Mouse (Mus musculus): ENCODE results near the gene Slc25a26. TPM values are rescaled to one million over a fixed set of nuclear protein-coding genes. Genes with fewer than 3 reads are reported as not detected.

Slc25a26 gene
- polyA plus RNA-seq, 1 experiment from 2014 or later, result 7.4 TPM

DNA sequence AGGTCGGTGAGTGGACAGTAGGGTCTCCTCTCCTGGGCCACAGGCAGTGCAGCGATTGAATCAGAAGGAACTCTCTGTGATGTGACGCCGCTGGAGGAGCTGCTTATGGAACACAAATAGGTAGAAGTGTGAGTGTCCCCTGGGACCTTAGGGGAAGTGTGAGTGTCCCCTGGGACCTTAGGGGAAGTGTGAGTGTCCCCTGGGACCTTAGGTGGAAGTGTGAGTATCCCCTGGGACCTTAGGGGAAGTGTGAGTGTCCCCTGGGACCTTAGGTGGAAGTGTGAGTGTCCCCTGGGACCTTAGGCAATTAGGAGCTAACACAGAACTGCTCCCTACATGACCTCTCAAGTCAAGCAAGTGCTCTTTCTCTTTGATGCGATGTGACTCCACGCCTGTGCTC is 18.0 kb downstream of the Slc25a26 start:
- ATAC-seq (replicated peaks; ENCODE audit: low FRiP score), result no peak
- H3K4me1 ChIP-seq (replicated peaks; ENCODE audit: control insufficient read depth, insufficient read depth, low read length), result no peaks in the 10 kb centered on the region
- DNase-seq (ENCODE audit: low spot score), result no peak
- H3K4me2 ChIP-seq (ENCODE audit: low read depth, low read length, severe bottlenecking), result no peak overlapping the region
- H3K9me3 ChIP-seq (ENCODE audit: control insufficient read depth, low read length), result no peaks in the 10 kb centered on the region
- no peaks in the 10 kb centered on the region for H3K36me3 ChIP-seq (ENCODE audit: control insufficient read depth, insufficient read depth, low read length)
- no peak overlapping the region for H3K9ac ChIP-seq (ENCODE audit: low read length)
- no peak overlapping the region for H3K27ac ChIP-seq (ENCODE audit: low read depth, low read length)
- 95% methylated on average over 6 of the region's 6 CpGs for WGBS
- no peaks in the 10 kb centered on the region for H3K27me3 ChIP-seq (ENCODE audit: control insufficient read depth, insufficient read depth, low read length)
- H3K4me3 ChIP-seq (ENCODE audit: low read depth, low read length), result no peak overlapping the region

DNA sequence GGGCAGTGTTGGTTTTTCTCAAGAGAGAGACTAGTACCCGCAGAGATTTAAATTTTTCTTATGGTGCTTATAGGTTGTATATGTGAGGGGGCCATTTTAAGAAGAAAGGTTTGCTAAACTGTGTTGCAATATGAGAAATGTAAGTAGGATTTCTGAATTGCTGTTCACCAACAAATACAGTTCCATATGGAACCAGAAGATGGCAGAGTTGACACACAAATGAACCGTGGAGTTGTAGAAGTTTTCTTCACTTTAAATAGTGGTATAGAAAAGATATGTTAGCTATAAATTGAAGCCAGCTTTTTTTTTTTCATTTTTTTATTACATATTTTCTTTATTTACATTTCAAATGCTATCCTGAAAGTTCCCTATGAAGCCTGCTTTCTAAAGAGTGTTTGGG is 24.2 kb downstream of the Slc25a26 start:
- Histone ChIP-seq H3K27ac (ENCODE audit: low read depth, low read length) (no peak overlapping the region), H3K4me2 (ENCODE audit: low read depth, low read length, severe bottlenecking) (no peak overlapping the region), H3K36me3 (ENCODE audit: control insufficient read depth, insufficient read depth, low read length) (no peaks in the 10 kb centered on the region), H3K27me3 (ENCODE audit: control insufficient read depth, insufficient read depth, low read length) (no peaks in the 10 kb centered on the region), H3K9ac (ENCODE audit: low read length) (no peak overlapping the region), H3K4me3 (ENCODE audit: low read depth, low read length) (no peak overlapping the region), H3K9me3 (ENCODE audit: control insufficient read depth, low read length) (no peaks in the 10 kb centered on the region), H3K4me1 (replicated peaks; ENCODE audit: control insufficient read depth, insufficient read depth, low read length) (no peaks in the 10 kb centered on the region)
- 37% methylated on average over 2 of the region's 2 CpGs for WGBS
- no peak for ATAC-seq (replicated peaks; ENCODE audit: low FRiP score)
- DNase-seq (ENCODE audit: low spot score), result no peak

DNA sequence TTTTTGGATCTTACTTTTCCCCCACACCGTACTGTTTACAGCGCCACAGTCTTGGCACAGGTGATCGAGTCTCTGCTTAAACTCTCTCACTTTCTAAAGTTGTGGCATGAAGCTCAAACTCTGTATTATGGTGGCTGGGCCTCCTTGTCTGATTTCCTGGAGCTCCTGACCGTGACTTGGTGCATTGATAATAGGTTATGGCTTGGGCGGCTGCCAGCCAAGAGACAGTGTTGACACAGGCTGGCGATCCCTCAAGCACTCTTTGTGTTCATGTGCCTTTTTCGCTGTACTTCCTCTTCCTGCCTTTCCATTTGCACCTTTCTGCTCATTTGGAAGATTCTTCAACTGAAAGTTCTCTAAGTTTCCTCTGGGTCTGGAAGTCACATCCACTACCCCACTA is 30.6 kb downstream of the Slc25a26 start:
- Histone ChIP-seq H3K9ac (ENCODE audit: low read length) (no peak overlapping the region), H3K36me3 (ENCODE audit: control insufficient read depth, insufficient read depth, low read length) (no peaks in the 10 kb centered on the region), H3K27ac (ENCODE audit: low read depth, low read length) (no peak overlapping the region), H3K27me3 (ENCODE audit: control insufficient read depth, insufficient read depth, low read length) (no peaks in the 10 kb centered on the region), H3K4me3 (ENCODE audit: low read depth, low read length) (no peak overlapping the region), H3K4me2 (ENCODE audit: low read depth, low read length, severe bottlenecking) (no peak overlapping the region), H3K4me1 (replicated peaks; ENCODE audit: control insufficient read depth, insufficient read depth, low read length) (no peaks in the 10 kb centered on the region), H3K9me3 (ENCODE audit: control insufficient read depth, low read length) (no peaks in the 10 kb centered on the region)
- DNase-seq (ENCODE audit: low spot score) (no peak), ATAC-seq (replicated peaks; ENCODE audit: low FRiP score) (no peak)
- WGBS, result 93% methylated on average over 7 of the region's 7 CpGs

DNA sequence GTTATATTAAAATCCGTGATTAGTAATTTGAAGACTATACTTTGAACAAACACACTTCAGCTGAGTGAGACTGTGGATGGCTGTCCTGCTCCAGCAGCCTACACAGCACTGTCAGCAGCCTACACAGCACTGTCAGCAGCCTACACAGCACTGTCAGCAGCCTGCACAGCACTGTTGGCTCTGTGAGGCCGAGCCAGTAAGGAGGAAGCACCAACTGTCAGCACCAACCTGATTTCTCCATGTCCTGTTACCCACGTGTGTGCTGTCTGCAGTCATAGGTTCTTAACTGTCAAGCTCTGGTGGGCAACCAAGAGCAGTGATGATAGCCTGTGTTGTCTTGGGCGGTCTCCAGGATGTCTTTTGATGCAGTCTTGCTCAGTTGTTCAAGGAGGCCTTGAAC is 32.0 kb downstream of the Slc25a26 start:
- no peak overlapping the region for H3K9ac ChIP-seq (ENCODE audit: low read length)
- no peaks in the 10 kb centered on the region for H3K9me3 ChIP-seq (ENCODE audit: control insufficient read depth, low read length)
- no peaks in the 10 kb centered on the region for H3K4me1 ChIP-seq (replicated peaks; ENCODE audit: control insufficient read depth, insufficient read depth, low read length)
- ATAC-seq (replicated peaks; ENCODE audit: low FRiP score), result no peak
- H3K4me2 ChIP-seq (ENCODE audit: low read depth, low read length, severe bottlenecking), result no peak overlapping the region
- no peaks in the 10 kb centered on the region for H3K27me3 ChIP-seq (ENCODE audit: control insufficient read depth, insufficient read depth, low read length)
- no peaks in the 10 kb centered on the region for H3K36me3 ChIP-seq (ENCODE audit: control insufficient read depth, insufficient read depth, low read length)
- H3K4me3 ChIP-seq (ENCODE audit: low read depth, low read length), result no peak overlapping the region
- no peak for DNase-seq (ENCODE audit: low spot score)
- WGBS, result 82% methylated on average over 4 of the region's 4 CpGs
- H3K27ac ChIP-seq (ENCODE audit: low read depth, low read length), result no peak overlapping the region

DNA sequence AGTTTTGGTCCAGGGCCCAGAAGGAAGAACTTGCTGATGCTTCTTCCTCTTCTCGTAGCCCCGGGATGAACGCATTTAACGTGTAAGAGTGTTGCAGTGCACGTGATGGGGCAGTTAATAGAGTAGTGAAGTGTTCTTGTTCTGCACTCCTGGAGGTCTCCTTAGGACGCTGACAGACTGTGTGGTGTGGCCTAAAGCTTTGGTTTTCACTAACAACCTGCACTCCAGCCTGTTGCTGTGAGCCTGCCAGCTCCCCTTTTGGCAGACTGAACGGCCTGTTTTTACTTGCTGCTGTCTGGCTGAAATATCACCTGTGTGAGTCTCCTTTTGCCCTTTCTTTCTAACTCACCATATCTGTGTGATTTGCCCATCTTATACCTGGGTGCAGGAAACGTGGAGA is 36.3 kb downstream of the Slc25a26 start:
- Histone ChIP-seq H3K36me3 (ENCODE audit: control insufficient read depth, insufficient read depth, low read length) (no peaks in the 10 kb centered on the region), H3K9me3 (ENCODE audit: control insufficient read depth, low read length) (no peaks in the 10 kb centered on the region), H3K9ac (ENCODE audit: low read length) (no peak overlapping the region), H3K27me3 (ENCODE audit: control insufficient read depth, insufficient read depth, low read length) (no peaks in the 10 kb centered on the region), H3K4me2 (ENCODE audit: low read depth, low read length, severe bottlenecking) (no peak overlapping the region), H3K4me1 (replicated peaks; ENCODE audit: control insufficient read depth, insufficient read depth, low read length) (peaks cover 8% of the 10 kb centered on the region; the same call in 1 of the 2 replicates), H3K4me3 (ENCODE audit: low read depth, low read length) (no peak overlapping the region), H3K27ac (ENCODE audit: low read depth, low read length) (no peak overlapping the region)
- no peak for ATAC-seq (replicated peaks; ENCODE audit: low FRiP score)
- DNase-seq (ENCODE audit: low spot score), result no peak
- 70% methylated on average over 8 of the region's 8 CpGs for WGBS

DNA sequence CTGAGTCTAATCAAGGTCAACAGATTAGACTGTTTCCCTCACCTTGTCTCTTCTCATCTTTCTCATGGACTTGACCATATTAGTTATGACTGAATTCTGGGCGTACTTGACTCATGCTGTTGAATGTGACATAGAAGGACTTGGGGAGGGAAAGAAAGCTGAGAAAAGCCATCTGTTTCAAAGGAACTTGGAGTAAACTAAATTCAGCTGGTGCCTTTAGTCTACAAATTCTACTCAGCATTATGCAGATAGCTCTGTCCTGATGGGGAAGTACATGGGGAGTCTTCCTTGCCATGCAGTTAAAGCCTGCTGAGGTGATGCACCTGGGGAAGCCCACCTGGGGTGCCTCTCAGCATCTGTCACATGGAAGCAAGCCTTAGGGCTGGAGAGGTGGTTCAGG is 37.5 kb downstream of the Slc25a26 start:
- Histone ChIP-seq H3K4me1 (replicated peaks; ENCODE audit: control insufficient read depth, insufficient read depth, low read length) (peaks cover 8% of the 10 kb centered on the region; the same call in 1 of the 2 replicates), H3K36me3 (ENCODE audit: control insufficient read depth, insufficient read depth, low read length) (no peaks in the 10 kb centered on the region), H3K27me3 (ENCODE audit: control insufficient read depth, insufficient read depth, low read length) (no peaks in the 10 kb centered on the region), H3K27ac (ENCODE audit: low read depth, low read length) (no peak overlapping the region), H3K9ac (ENCODE audit: low read length) (no peak overlapping the region), H3K9me3 (ENCODE audit: control insufficient read depth, low read length) (no peaks in the 10 kb centered on the region), H3K4me2 (ENCODE audit: low read depth, low read length, severe bottlenecking) (no peak overlapping the region), H3K4me3 (ENCODE audit: low read depth, low read length) (no peak overlapping the region)
- DNase-seq (ENCODE audit: low spot score) (no peak), ATAC-seq (replicated peaks; ENCODE audit: low FRiP score) (no peak)
- 90% methylated on average over 1 of the region's 1 CpGs for WGBS

DNA sequence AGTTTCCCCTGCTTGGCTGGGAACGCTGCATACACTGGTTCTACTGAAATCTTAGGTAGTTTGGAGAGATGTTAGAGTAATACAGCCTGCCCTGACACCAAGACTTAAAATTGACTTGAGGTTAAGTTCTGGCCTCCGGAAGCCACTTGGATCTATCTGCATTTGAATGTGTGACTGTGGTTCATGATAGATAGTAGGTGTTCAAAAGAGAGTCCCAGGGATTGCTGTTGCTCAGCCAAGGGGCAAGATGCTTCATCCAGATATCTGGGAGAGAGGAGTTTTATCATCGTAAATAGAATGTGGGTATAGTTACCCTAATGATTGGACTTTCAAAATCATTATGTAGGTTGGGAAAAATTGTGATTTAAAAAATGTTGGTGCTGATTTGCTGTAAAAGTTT is 40.0 kb downstream of the Slc25a26 start:
- 71% methylated on average over 3 of the region's 3 CpGs for WGBS
- H3K27me3 ChIP-seq (ENCODE audit: control insufficient read depth, insufficient read depth, low read length), result no peaks in the 10 kb centered on the region
- ATAC-seq (replicated peaks; ENCODE audit: low FRiP score), result no peak
- peaks cover 8% of the 10 kb centered on the region; the same call in 1 of the 2 replicates for H3K4me1 ChIP-seq (replicated peaks; ENCODE audit: control insufficient read depth, insufficient read depth, low read length)
- H3K36me3 ChIP-seq (ENCODE audit: control insufficient read depth, insufficient read depth, low read length), result no peaks in the 10 kb centered on the region
- no peak for DNase-seq (ENCODE audit: low spot score)
- no peak overlapping the region for H3K4me2 ChIP-seq (ENCODE audit: low read depth, low read length, severe bottlenecking)
- no peak overlapping the region for H3K9ac ChIP-seq (ENCODE audit: low read length)
- H3K4me3 ChIP-seq (ENCODE audit: low read depth, low read length), result no peak overlapping the region
- H3K9me3 ChIP-seq (ENCODE audit: control insufficient read depth, low read length), result no peaks in the 10 kb centered on the region
- H3K27ac ChIP-seq (ENCODE audit: low read depth, low read length), result no peak overlapping the region

DNA sequence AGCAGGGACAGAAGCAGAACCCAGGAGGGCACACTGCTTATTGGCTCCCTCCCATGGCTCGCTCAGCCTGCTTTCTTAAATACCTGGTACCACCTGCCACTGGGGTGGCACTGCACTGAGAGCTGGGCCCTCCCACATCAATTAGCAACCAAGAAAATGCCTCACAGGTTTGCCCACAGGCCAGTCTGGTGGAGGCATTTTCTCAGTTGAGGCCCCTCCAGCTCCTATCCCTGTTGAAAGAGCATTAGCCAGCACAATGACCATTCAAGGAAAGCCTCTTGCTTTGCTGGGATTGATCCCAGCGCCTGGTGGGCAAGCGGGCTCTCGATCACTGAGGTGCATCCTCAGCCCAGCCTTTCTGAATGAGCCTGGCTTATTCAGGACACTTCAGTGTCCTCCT is 40.5 kb downstream of the Slc25a26 start:
- Histone ChIP-seq H3K36me3 (ENCODE audit: control insufficient read depth, insufficient read depth, low read length) (no peaks in the 10 kb centered on the region), H3K27ac (ENCODE audit: low read depth, low read length) (no peak overlapping the region), H3K27me3 (ENCODE audit: control insufficient read depth, insufficient read depth, low read length) (no peaks in the 10 kb centered on the region), H3K4me3 (ENCODE audit: low read depth, low read length) (no peak overlapping the region), H3K9ac (ENCODE audit: low read length) (no peak overlapping the region), H3K4me1 (replicated peaks; ENCODE audit: control insufficient read depth, insufficient read depth, low read length) (peaks cover 8% of the 10 kb centered on the region; the same call in 1 of the 2 replicates), H3K9me3 (ENCODE audit: control insufficient read depth, low read length) (no peaks in the 10 kb centered on the region), H3K4me2 (ENCODE audit: low read depth, low read length, severe bottlenecking) (no peak overlapping the region)
- WGBS, result 25% methylated on average over 4 of the region's 4 CpGs
- ATAC-seq (replicated peaks; ENCODE audit: low FRiP score) (no peak), DNase-seq (ENCODE audit: low spot score) (no peak)

DNA sequence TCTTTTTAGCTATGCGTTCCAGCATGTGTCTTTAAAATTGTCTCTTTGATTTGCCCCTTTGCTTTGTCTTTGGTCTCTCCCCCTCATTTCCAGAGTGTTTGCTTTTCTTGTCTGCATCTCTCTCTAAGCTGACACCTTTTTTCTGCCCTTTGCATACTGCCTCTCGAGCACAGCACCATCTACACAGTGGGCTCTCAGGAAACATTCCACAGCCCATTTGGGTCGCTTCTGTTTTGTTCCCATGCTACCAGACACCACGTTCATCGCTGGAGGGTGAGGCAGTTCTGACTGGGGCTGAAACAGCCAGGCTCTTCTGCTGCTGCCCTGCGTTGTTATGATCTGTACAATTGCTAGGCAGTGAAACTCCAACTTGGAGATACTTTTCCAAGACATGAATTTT is 41.0 kb downstream of the Slc25a26 start:
- DNase-seq (ENCODE audit: low spot score) (no peak), ATAC-seq (replicated peaks; ENCODE audit: low FRiP score) (no peak)
- Histone ChIP-seq H3K36me3 (ENCODE audit: control insufficient read depth, insufficient read depth, low read length) (no peaks in the 10 kb centered on the region), H3K9me3 (ENCODE audit: control insufficient read depth, low read length) (no peaks in the 10 kb centered on the region), H3K4me3 (ENCODE audit: low read depth, low read length) (no peak overlapping the region), H3K4me1 (replicated peaks; ENCODE audit: control insufficient read depth, insufficient read depth, low read length) (peaks cover 8% of the 10 kb centered on the region; the same call in 1 of the 2 replicates), H3K4me2 (ENCODE audit: low read depth, low read length, severe bottlenecking) (no peak overlapping the region), H3K27ac (ENCODE audit: low read depth, low read length) (no peak overlapping the region), H3K9ac (ENCODE audit: low read length) (no peak overlapping the region; the same call in 1 of the 2 replicates), H3K27me3 (ENCODE audit: control insufficient read depth, insufficient read depth, low read length) (no peaks in the 10 kb centered on the region)
- 34% methylated on average over 6 of the region's 6 CpGs for WGBS

Measured in forebrain, embryonic 11.5 days (tissue).